In genomic region chr3:75556121-75556694, GRCm38 (mm10) we compare ENCODE assay signal across 8 mouse cellular contexts. TPM values are rescaled to one million over a fixed set of nuclear protein-coding genes. Genes with fewer than 3 reads are reported as not detected.
DNase-seq lines count a peak whose midpoint lies in the region; ATAC-seq and TF ChIP-seq lines count a peak whose summit lies in the region.

No protein-coding gene starts in this region.

- H3K79me2 ChIP-seq in MEL (ENCODE audit: control insufficient read depth, insufficient read depth, low read length, poor library complexity), result peaks cover 28% of the 10 kb centered on the region

- no peak for TF ChIP-seq EP300 in MEL (IDR thresholded peaks at IDR 0.05; ENCODE audit: low read depth in 1 of 2, low read length in 2 of 2)

- TF ChIP-seq CTCF in MEL (IDR thresholded peaks at IDR 0.05 in 2 of 3, conservative IDR thresholded peaks at IDR 0.05 in 1 of 3; ENCODE audit: control insufficient read depth in 1 of 3, insufficient read depth in 1 of 3, low read depth in 2 of 3, low read length in 3 of 3, poor library complexity in 1 of 3, severe bottlenecking in 1 of 3), result no peak
- TF ChIP-seq CTCF in embryonic fibroblast, embryonic 13.5 days (IDR thresholded peaks at IDR 0.05; ENCODE audit: borderline replicate concordance, insufficient read depth, low read length), result no peak

- H3K4me2 ChIP-seq in intestine, embryonic 15.5 days (replicated peaks), result peak overlapping the region; percentile 67
- H3K4me2 ChIP-seq in midbrain, embryonic 14.5 days (ENCODE audit: low read length), result peak overlapping the region; percentile 78

- H3K27me3 ChIP-seq in MEL (ENCODE audit: control insufficient read depth in 1 of 2, insufficient read depth in 2 of 2, low read length in 2 of 2), result no peaks in the 10 kb centered on the region; a peak in 1 of 4 replicates
- no peaks in the 10 kb centered on the region for H3K27me3 ChIP-seq in intestine, embryonic 15.5 days (replicated peaks)
- no peaks in the 10 kb centered on the region for H3K27me3 ChIP-seq in midbrain, embryonic 14.5 days (ENCODE audit: control insufficient read depth, insufficient read depth, low read length)

- peak; percentile 11 for DNase-seq in layer of hippocampus, adult 11-12 months (ENCODE audit: low spot score)
- DNase-seq in layer of hippocampus, adult 9-10 months (ENCODE audit: low spot score), result no peak
- no peak for DNase-seq in MEL (ENCODE audit: low read depth, low spot score)
- peak; percentile 38 for DNase-seq in midbrain, embryonic 14.5 days
- no peak for DNase-seq in right cerebral cortex, adult 18-20 months
- no peak for DNase-seq in cerebellum, adult 9-10 months

- H3K9ac ChIP-seq in MEL (ENCODE audit: control insufficient read depth, low read depth, low read length, poor library complexity, severe bottlenecking), result peak overlapping the region; percentile 80
- H3K9ac ChIP-seq in intestine, embryonic 15.5 days, result peak overlapping the region; percentile 81
- peak overlapping the region; percentile 90 for H3K9ac ChIP-seq in midbrain, embryonic 14.5 days (replicated peaks; ENCODE audit: low read length)

- H3K9me3 ChIP-seq in MEL (replicated peaks; ENCODE audit: insufficient read depth, low read length), result no peaks in the 10 kb centered on the region
- H3K9me3 ChIP-seq in intestine, embryonic 15.5 days, result no peaks in the 10 kb centered on the region
- no peaks in the 10 kb centered on the region for H3K9me3 ChIP-seq in midbrain, embryonic 14.5 days (ENCODE audit: control insufficient read depth, low read length)

- TF ChIP-seq RAD21 in MEL (IDR thresholded peaks at IDR 0.05; ENCODE audit: low read depth, low read length), result no peak

- H3K36me3 ChIP-seq in MEL (ENCODE audit: control insufficient read depth in 1 of 2, insufficient read depth in 2 of 2, low read length in 2 of 2), result peaks cover 0 to 22% of the 10 kb centered on the region in 2 experiments; a peak in 2 of 4 replicates
- H3K36me3 ChIP-seq in intestine, embryonic 15.5 days, result no peaks in the 10 kb centered on the region
- no peaks in the 10 kb centered on the region for H3K36me3 ChIP-seq in midbrain, embryonic 14.5 days (ENCODE audit: control insufficient read depth, insufficient read depth, low read length)

- peaks cover 0 to 7% of the 10 kb centered on the region in 2 experiments for H3K4me1 ChIP-seq in MEL (ENCODE audit: control insufficient read depth in 1 of 2, insufficient read depth in 2 of 2, low read length in 2 of 2)
- H3K4me1 ChIP-seq in embryonic fibroblast, embryonic 13.5 days (ENCODE audit: control insufficient read depth, insufficient read depth, low read length), result no peaks in the 10 kb centered on the region; the same call in 1 of the 2 replicates
- 0 out of 2 replicates have a peak, but pooled peaks cover 4% of the 10 kb centered on the region for H3K4me1 ChIP-seq in intestine, embryonic 15.5 days (replicated peaks)
- peaks cover 14% of the 10 kb centered on the region for H3K4me1 ChIP-seq in midbrain, embryonic 14.5 days (ENCODE audit: control insufficient read depth, insufficient read depth, low read length)

- ATAC-seq in intestine, embryonic 15.5 days, result peak; percentile 64
- no peak for ATAC-seq in midbrain, embryonic 14.5 days (ENCODE audit: low FRiP score, low TSS enrichment)

- WGBS in intestine, embryonic 15.5 days, result 1% methylated on average over 36 of the region's 36 CpGs
- whole genome bisulfite sequencing in midbrain, embryonic 14.5 days, result under 1% methylated on average over 36 of the region's 36 CpGs

- H3K27ac ChIP-seq in MEL (ENCODE audit: control insufficient read depth, low read depth, low read length), result peak overlapping the region; percentile 22
- peak overlapping the region; percentile 51 for H3K27ac ChIP-seq in embryonic fibroblast, embryonic 13.5 days (ENCODE audit: insufficient read depth, low read length)
- H3K27ac ChIP-seq in intestine, embryonic 15.5 days, result peak overlapping the region; percentile 80
- H3K27ac ChIP-seq in midbrain, embryonic 14.5 days (replicated peaks; ENCODE audit: low read depth, low read length), result peak overlapping the region; percentile 78

- peak in 1 of 2 experiments; percentile 31; a peak in 2 of 4 replicates for TF ChIP-seq POLR2A in MEL (IDR thresholded peaks at IDR 0.05; ENCODE audit: control insufficient read depth in 1 of 2, insufficient read depth in 1 of 2, low read depth in 1 of 2, low read length in 2 of 2, poor library complexity in 1 of 2)
- no peak for TF ChIP-seq POLR2A in embryonic fibroblast, embryonic 13.5 days (IDR thresholded peaks at IDR 0.05; ENCODE audit: low read depth, low read length)

- peak overlapping the region; percentile 87 to 90 for H3K4me3 ChIP-seq in MEL (ENCODE audit: control insufficient read depth in 1 of 2, insufficient read depth in 1 of 2, low read depth in 2 of 2, low read length in 2 of 2)
- peak overlapping the region; percentile 95 for H3K4me3 ChIP-seq in embryonic fibroblast, embryonic 13.5 days (ENCODE audit: insufficient read depth, low read length)
- peak overlapping the region; percentile 79 for H3K4me3 ChIP-seq in intestine, embryonic 15.5 days (replicated peaks)
- H3K4me3 ChIP-seq in midbrain, embryonic 14.5 days (replicated peaks; ENCODE audit: low read depth, low read length), result peak overlapping the region; percentile 89

TF ChIP-seq in MEL, 35 proteins besides CTCF, POLR2A, EP300 and RAD21:
- TF ChIP-seq ETS1 (IDR thresholded peaks at IDR 0.05; ENCODE audit: low read depth, low read length) (no peak), USF2 (IDR thresholded peaks at IDR 0.05; ENCODE audit: borderline replicate concordance in 1 of 2, insufficient read depth in 1 of 2, low read depth in 1 of 2, low read length in 2 of 2) (no peak), KAT2A (conservative IDR thresholded peaks at IDR 0.05; ENCODE audit: low read depth, low read length) (no peak), NELFE (IDR thresholded peaks at IDR 0.05; ENCODE audit: low read depth, low read length) (no peak), ZNF384 (IDR thresholded peaks at IDR 0.05; ENCODE audit: low read depth, low read length) (no peak), TBP (IDR thresholded peaks at IDR 0.05; ENCODE audit: low read depth, low read length) (no peak), ZC3H11A (IDR thresholded peaks at IDR 0.05; ENCODE audit: low read depth, low read length) (no peak), MYC (IDR thresholded peaks at IDR 0.05; ENCODE audit: low read depth, low read length) (no peak), E2F4 (IDR thresholded peaks at IDR 0.05; ENCODE audit: borderline replicate concordance, low read depth, low read length) (no peak), GATA1 (IDR thresholded peaks at IDR 0.05; ENCODE audit: low read depth, low read length) (no peak), SMC3 (IDR thresholded peaks at IDR 0.05; ENCODE audit: low read depth, low read length) (no peak), POLR2AphosphoS2 (IDR thresholded peaks at IDR 0.05; ENCODE audit: low read length) (no peak)

RNA-seq across cellular contexts. Expression of gene Pdcd10, which starts 0.4 kb away (rescaled TPM):
- 42.8 and 47.1 TPM in 2 replicates for total RNA-seq in MEL (2012; rRNA removed)
- 100 to 1,000 TPM in 1 of 2 experiments, 10 to 100 TPM in 1; 41.4 to 110 TPM for polyA plus RNA-seq in MEL (2012; ENCODE audit: insufficient read depth in 1 of 2, insufficient read length in 2 of 2, low read depth in 1 of 2, low replicate concordance in 2 of 2, missing spikeins in 1 of 2)
- polyA plus RNA-seq in embryonic fibroblast, embryonic 13.5 days (2011; ENCODE audit: insufficient read length, low read depth, missing spikeins), result 93.5 and 99.4 TPM in 2 replicates
- polyA plus RNA-seq in intestine, embryonic 15.5 days (2015; fragmentation: Nextera tagmentation; extraction: Ambion mirVana), result 78.5 and 93.0 TPM in 2 replicates
- 91.4 and 96.0 TPM in 2 replicates for polyA plus RNA-seq in midbrain, embryonic 14.5 days (2014; fragmentation: Nextera tagmentation; extraction: Ambion mirVana)

RNA-seq across cellular contexts. Expression of gene Serpini1, which starts 1.1 kb away (rescaled TPM):
- 0.08 TPM in 1 of 2 replicates, not detected in the other for total RNA-seq in MEL (2012; rRNA removed)
- under 1 TPM in 1 of 2 experiments, not detected in 1; 0.13 TPM for polyA plus RNA-seq in MEL (2012; ENCODE audit: insufficient read depth in 1 of 2, insufficient read length in 2 of 2, low read depth in 1 of 2, low replicate concordance in 2 of 2, missing spikeins in 1 of 2)
- 1.9 and 2.2 TPM in 2 replicates for polyA plus RNA-seq in embryonic fibroblast, embryonic 13.5 days (2011; ENCODE audit: insufficient read length, low read depth, missing spikeins)
- polyA plus RNA-seq in intestine, embryonic 15.5 days (2015; fragmentation: Nextera tagmentation; extraction: Ambion mirVana), result 32.4 and 34.7 TPM in 2 replicates
- 139 and 144 TPM in 2 replicates for polyA plus RNA-seq in midbrain, embryonic 14.5 days (2014; fragmentation: Nextera tagmentation; extraction: Ambion mirVana)

Comparison
In these comparisons a context has a peak if more than half of its experiments do, and no peak if none do; other contexts are left out.
1. DNase-seq: peak in layer of hippocampus, adult 11-12 months (single experiment) and midbrain, embryonic 14.5 days (single experiment); none in layer of hippocampus, adult 9-10 months (single experiment), MEL (single experiment), right cerebral cortex, adult 18-20 months (single experiment) and cerebellum, adult 9-10 months (single experiment).
2. H3K27ac ChIP-seq: peak in every context shown above with its lines; median percentile 80 in intestine, embryonic 15.5 days; 78 in midbrain, embryonic 14.5 days; 51 in embryonic fibroblast, embryonic 13.5 days; 22 in MEL.
3. RNA of gene Serpini1, which starts 1.1 kb away (polyA plus RNA-seq): 139 to 144 TPM in midbrain, embryonic 14.5 days and 32.4 to 34.7 TPM in intestine, embryonic 15.5 days; 1.9 to 2.2 TPM in embryonic fibroblast, embryonic 13.5 days and 0.13 TPM in MEL; every median in the first group is over 10 times any median in the second.
4. Peak in every context shown above with its lines, with median percentiles within 50 percentile points of each other: H3K4me3 ChIP-seq and H3K9ac ChIP-seq.